Mouse (Mus musculus) cerebral cortex, adult 2 months (tissue): ENCODE measurements around the gene Cox15.

Source experiments
- WGBS: fragments of 180-500 bp; shearing (Covaris S2); methylation state at CpG from one replicate; pipeline ENCODE4 v1.1.7; 2018; 5-methylcytosine and 5-hydroxymethylcytosine counted together

Gene Cox15

GRCm38 (mm10) chr19:43752489-43753225 is at the start of gene Cox15, which contains the start of gene Cutc:
Gene Cox15, minus strand, starts transcription at chr19:43753000.
Gene Cutc, plus strand, starts transcription at chr19:43752996.
- under 1% methylated on average over 62 of the region's 62 CpGs for WGBS

GRCm38 (mm10) chr19:43801427-43802051 is 48.7 kb upstream of the Cox15 start:
- 76% methylated on average over 9 of the region's 9 CpGs for WGBS

- 76% methylated on average over 5 of the region's 5 CpGs for WGBS
Measured at GRCm38 (mm10) chr19:43797216-43797615, 44.4 kb upstream of the Cox15 start.

- 80% methylated on average over 8 of the region's 8 CpGs for WGBS
Measured at GRCm38 (mm10) chr19:43795511-43795910, 42.7 kb upstream of the Cox15 start.

- WGBS, result 94% methylated on average over 1 of the region's 1 CpGs
Measured at GRCm38 (mm10) chr19:43793951-43794350, 41.2 kb upstream of the Cox15 start.

- 94% methylated on average over 4 of the region's 4 CpGs for WGBS
Measured at GRCm38 (mm10) chr19:43792537-43792936, 39.7 kb upstream of the Cox15 start.

- 87% methylated on average over 7 of the region's 7 CpGs for WGBS
Measured at GRCm38 (mm10) chr19:43789817-43790216, 37.0 kb upstream of the Cox15 start.

- WGBS, result 68% methylated on average over 13 of the region's 13 CpGs
Measured at GRCm38 (mm10) chr19:43786249-43787026, 33.6 kb upstream of the Cox15 start.

- 85% methylated on average over 8 of the region's 8 CpGs for WGBS
Measured at GRCm38 (mm10) chr19:43784761-43785160, 32.0 kb upstream of the Cox15 start.

GRCm38 (mm10) chr19:43781980-43782379 is 29.2 kb upstream of the Cox15 start, which contains the start of gene Abcc2:
Gene Abcc2, plus strand, starts transcription at chr19:43782192.
- WGBS, result 78% methylated on average over 3 of the region's 3 CpGs

GRCm38 (mm10) chr19:43780391-43780790 is 27.6 kb upstream of the Cox15 start:
- WGBS, result 90% methylated on average over 5 of the region's 5 CpGs

- WGBS, result 87% methylated on average over 2 of the region's 2 CpGs
Measured at GRCm38 (mm10) chr19:43777308-43777707, 24.5 kb upstream of the Cox15 start.

GRCm38 (mm10) chr19:43776561-43776960 is 23.8 kb upstream of the Cox15 start:
- 79% methylated on average over 4 of the region's 4 CpGs for WGBS

- 82% methylated on average over 10 of the region's 10 CpGs for WGBS
Measured at GRCm38 (mm10) chr19:43775433-43775832, 22.6 kb upstream of the Cox15 start.

- WGBS, result 88% methylated on average over 6 of the region's 6 CpGs
Measured at GRCm38 (mm10) chr19:43772311-43772710, 19.5 kb upstream of the Cox15 start.

GRCm38 (mm10) chr19:43771499-43771969 is 18.7 kb upstream of the Cox15 start:
- WGBS, result 75% methylated on average over 5 of the region's 5 CpGs

GRCm38 (mm10) chr19:43770584-43770983 is 17.8 kb upstream of the Cox15 start:
- 90% methylated on average over 4 of the region's 4 CpGs for WGBS

- WGBS, result 89% methylated on average over 5 of the region's 5 CpGs
Measured at GRCm38 (mm10) chr19:43769366-43769960, 16.7 kb upstream of the Cox15 start.

GRCm38 (mm10) chr19:43767549-43768322 is 14.9 kb upstream of the Cox15 start:
- WGBS, result 90% methylated on average over 9 of the region's 9 CpGs

- WGBS, result 90% methylated on average over 5 of the region's 5 CpGs
Measured at GRCm38 (mm10) chr19:43766451-43766850, 13.7 kb upstream of the Cox15 start.

- 70% methylated on average over 2 of the region's 2 CpGs for WGBS
Measured at GRCm38 (mm10) chr19:43762410-43762809, 9.6 kb upstream of the Cox15 start.
